Mouse (Mus musculus): ENCODE results near the gene Gzma. TPM values are rescaled to one million over a fixed set of nuclear protein-coding genes. Genes with fewer than 3 reads are reported as not detected.

The Gzma gene
- polyA plus RNA-seq, 1 experiment from 2014 or later, result not detected

- Histone ChIP-seq H3K9me3 (replicated peaks) (no peaks in the 10 kb centered on the region), H3K27ac (no peak overlapping the region), H3K9ac (no peak overlapping the region), H3K4me3 (no peak overlapping the region), H3K36me3 (ENCODE audit: poor library complexity, severe bottlenecking) (no peaks in the 10 kb centered on the region), H3K27me3 (no peaks in the 10 kb centered on the region), H3K4me1 (no peaks in the 10 kb centered on the region), H3K4me2 (no peak overlapping the region)
- WGBS, result 87% methylated on average over 13 of the region's 13 CpGs
- ATAC-seq, result no peak
Observed at GRCm38 (mm10) chr13:113087226-113088017, 13.4 kb downstream of the Gzma start.

DNA sequence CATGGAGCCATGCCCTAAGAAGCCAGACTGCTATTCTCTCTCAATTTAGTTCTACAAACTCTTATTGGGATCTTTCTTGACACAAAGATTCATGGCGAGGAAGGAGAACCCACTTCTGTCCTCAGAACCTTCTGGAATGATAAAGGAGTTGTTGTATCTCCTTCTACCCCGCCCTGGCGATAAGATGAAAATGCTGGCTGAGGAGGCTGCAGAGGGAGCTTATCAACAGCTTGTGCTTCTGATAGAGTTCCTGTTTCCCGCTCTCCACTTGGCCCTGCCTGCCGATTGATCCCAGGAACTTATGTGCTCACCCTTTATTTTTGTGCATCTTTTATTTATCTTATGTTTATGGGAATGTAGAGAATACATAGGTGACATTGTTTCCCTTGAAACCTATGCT lies 16.0 kb downstream of the Gzma start:
- Histone ChIP-seq H3K9me3 (replicated peaks) (no peaks in the 10 kb centered on the region), H3K27me3 (no peaks in the 10 kb centered on the region), H3K27ac (no peak overlapping the region), H3K36me3 (ENCODE audit: poor library complexity, severe bottlenecking) (no peaks in the 10 kb centered on the region), H3K4me3 (no peak overlapping the region), H3K9ac (no peak overlapping the region), H3K4me1 (no peaks in the 10 kb centered on the region), H3K4me2 (no peak overlapping the region)
- no peak for ATAC-seq
- WGBS, result 79% methylated on average over 5 of the region's 5 CpGs

DNA sequence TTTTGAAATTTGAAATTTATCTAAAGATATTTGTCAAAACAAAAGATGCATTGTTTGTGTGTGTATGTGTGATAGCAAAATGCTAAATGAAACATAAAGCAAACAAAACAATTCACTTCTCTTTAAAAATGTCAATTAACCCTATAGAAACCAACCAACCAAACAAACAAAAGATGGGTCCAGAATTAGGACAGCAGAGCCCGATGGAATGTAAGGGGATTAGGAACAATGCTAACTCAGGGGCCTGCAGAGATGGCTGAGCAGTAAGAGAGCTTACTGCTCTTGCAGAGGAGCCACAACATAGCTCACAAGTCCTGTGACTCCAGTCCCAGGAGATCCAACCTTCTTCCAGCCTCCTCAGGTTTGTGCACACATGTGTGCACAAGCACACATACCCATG lies 18.7 kb downstream of the Gzma start:
- 0% methylated on average over 1 of the region's 1 CpGs for WGBS
- Histone ChIP-seq H3K27me3 (no peaks in the 10 kb centered on the region), H3K4me2 (no peak overlapping the region), H3K9ac (no peak overlapping the region), H3K27ac (no peak overlapping the region), H3K4me3 (no peak overlapping the region), H3K4me1 (no peaks in the 10 kb centered on the region), H3K36me3 (ENCODE audit: poor library complexity, severe bottlenecking) (no peaks in the 10 kb centered on the region), H3K9me3 (replicated peaks) (no peaks in the 10 kb centered on the region)
- ATAC-seq, result no peak

- Histone ChIP-seq H3K9ac (no peak overlapping the region), H3K9me3 (replicated peaks) (no peaks in the 10 kb centered on the region), H3K36me3 (ENCODE audit: poor library complexity, severe bottlenecking) (no peaks in the 10 kb centered on the region), H3K27ac (no peak overlapping the region), H3K4me3 (no peak overlapping the region), H3K4me2 (no peak overlapping the region), H3K27me3 (no peaks in the 10 kb centered on the region), H3K4me1 (no peaks in the 10 kb centered on the region)
- 73% methylated on average over 9 of the region's 9 CpGs for WGBS
- ATAC-seq, result no peak
Observed at GRCm38 (mm10) chr13:113079021-113079420, 21.8 kb downstream of the Gzma start.

DNA sequence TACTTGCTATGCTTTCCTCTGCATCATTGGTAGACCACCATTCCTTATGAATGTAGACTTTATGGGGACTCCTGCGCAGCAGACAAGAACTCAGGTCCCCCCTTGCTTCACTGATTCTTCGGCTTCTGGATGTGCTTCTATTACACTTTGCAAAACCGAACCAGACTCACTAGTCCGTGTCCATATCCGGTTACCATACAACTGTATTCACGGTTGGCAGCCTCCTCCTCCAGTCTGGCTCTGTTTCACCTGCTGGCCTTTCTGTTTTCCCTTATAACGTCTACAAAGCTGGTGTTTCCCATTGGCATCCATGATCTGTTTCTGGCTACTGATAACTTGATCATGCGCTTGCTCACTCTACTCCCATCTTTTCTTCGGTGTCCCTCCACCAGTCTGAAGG lies 36.2 kb downstream of the Gzma start:
- Histone ChIP-seq H3K36me3 (ENCODE audit: poor library complexity, severe bottlenecking) (no peaks in the 10 kb centered on the region), H3K4me2 (no peak overlapping the region), H3K27ac (no peak overlapping the region), H3K4me3 (no peak overlapping the region), H3K9me3 (replicated peaks) (no peaks in the 10 kb centered on the region), H3K27me3 (no peaks in the 10 kb centered on the region), H3K9ac (no peak overlapping the region), H3K4me1 (no peaks in the 10 kb centered on the region)
- 88% methylated on average over 9 of the region's 9 CpGs for WGBS
- no peak for ATAC-seq

GRCm38 (mm10) chr13:113061746-113062145 lies 39.0 kb downstream of the Gzma start:
- ATAC-seq, result no peak
- no peak overlapping the region for H3K4me2 ChIP-seq
- no peaks in the 10 kb centered on the region for H3K9me3 ChIP-seq (replicated peaks)
- H3K4me3 ChIP-seq, result no peak overlapping the region
- H3K36me3 ChIP-seq (ENCODE audit: poor library complexity, severe bottlenecking), result no peaks in the 10 kb centered on the region
- H3K9ac ChIP-seq, result no peak overlapping the region
- no peaks in the 10 kb centered on the region for H3K27me3 ChIP-seq
- H3K27ac ChIP-seq, result no peak overlapping the region
- no peaks in the 10 kb centered on the region for H3K4me1 ChIP-seq
- WGBS, result 89% methylated on average over 6 of the region's 6 CpGs

GRCm38 (mm10) chr13:113055826-113056225 lies 45.0 kb downstream of the Gzma start:
- Histone ChIP-seq H3K4me3 (no peak overlapping the region), H3K36me3 (ENCODE audit: poor library complexity, severe bottlenecking) (no peaks in the 10 kb centered on the region), H3K27ac (no peak overlapping the region), H3K9me3 (replicated peaks) (no peaks in the 10 kb centered on the region), H3K4me1 (no peaks in the 10 kb centered on the region), H3K27me3 (no peaks in the 10 kb centered on the region), H3K9ac (no peak overlapping the region), H3K4me2 (no peak overlapping the region)
- WGBS, result 43% methylated on average over 8 of the region's 8 CpGs
- ATAC-seq, result no peak

DNA sequence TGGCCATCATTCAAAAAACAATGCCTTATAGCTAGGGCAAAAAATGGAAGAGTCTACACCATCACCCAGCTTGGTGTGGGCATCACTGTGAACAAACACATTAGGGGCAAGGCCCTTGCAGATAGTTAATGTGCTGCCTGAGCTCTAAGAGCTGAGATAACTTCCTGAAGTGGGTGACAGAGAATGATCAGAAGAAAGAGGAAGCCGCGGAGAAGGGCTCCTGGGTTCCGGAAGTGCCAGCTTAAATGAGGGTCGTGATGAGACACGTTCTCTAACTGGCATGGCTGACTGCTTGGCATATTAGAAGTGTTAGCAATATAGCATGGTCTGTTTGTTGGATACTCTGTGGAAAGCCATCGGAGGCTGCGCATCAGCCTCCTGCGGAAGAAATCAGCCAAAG lies 46.6 kb downstream of the Gzma start:
- Histone ChIP-seq H3K9me3 (replicated peaks) (no peaks in the 10 kb centered on the region), H3K4me3 (no peak overlapping the region), H3K4me1 (no peaks in the 10 kb centered on the region), H3K27ac (no peak overlapping the region), H3K9ac (no peak overlapping the region), H3K4me2 (no peak overlapping the region), H3K27me3 (no peaks in the 10 kb centered on the region), H3K36me3 (ENCODE audit: poor library complexity, severe bottlenecking) (no peaks in the 10 kb centered on the region)
- ATAC-seq, result no peak
- WGBS, result 93% methylated on average over 8 of the region's 8 CpGs

- Histone ChIP-seq H3K27ac (no peak overlapping the region), H3K36me3 (ENCODE audit: poor library complexity, severe bottlenecking) (peaks cover 4% of the 10 kb centered on the region; the same call in 1 of the 2 replicates), H3K4me1 (0 out of 2 replicates have a peak, but pooled peaks cover 5% of the 10 kb centered on the region), H3K27me3 (no peaks in the 10 kb centered on the region), H3K9me3 (replicated peaks) (no peaks in the 10 kb centered on the region), H3K4me2 (no peak overlapping the region), H3K4me3 (no peak overlapping the region), H3K9ac (no peak overlapping the region)
- 71% methylated on average over 3 of the region's 3 CpGs for WGBS
- ATAC-seq, result no peak
Observed at GRCm38 (mm10) chr13:113047647-113048046, 53.1 kb downstream of the Gzma start.

- H3K4me1 ChIP-seq, result 0 out of 2 replicates have a peak, but pooled peaks cover 5% of the 10 kb centered on the region
- no peak overlapping the region; the same call in 1 of the 2 replicates for H3K4me3 ChIP-seq
- no peaks in the 10 kb centered on the region for H3K9me3 ChIP-seq (replicated peaks)
- peaks cover 6% of the 10 kb centered on the region; the same call in 1 of the 2 replicates for H3K36me3 ChIP-seq (ENCODE audit: poor library complexity, severe bottlenecking)
- peak; percentile 63 for ATAC-seq
- no peak overlapping the region for H3K27ac ChIP-seq
- no peak overlapping the region for H3K4me2 ChIP-seq
- H3K9ac ChIP-seq, result no peak overlapping the region
- H3K27me3 ChIP-seq, result no peaks in the 10 kb centered on the region
Observed at GRCm38 (mm10) chr13:113047018-113047417, 53.8 kb downstream of the Gzma start.

GRCm38 (mm10) chr13:113046211-113046883 lies 54.4 kb downstream of the Gzma start, which contains the start of gene Gpx8:
TSS of gene Gpx8 (minus strand) at chr13:113046410.
- peak within 1 kb of the TSS; percentile 65 for H3K4me2 ChIP-seq
- peak within 1 kb of the TSS; percentile 40 for H3K9ac ChIP-seq
- H3K27me3 ChIP-seq, result no peaks in the 10 kb centered on the region
- peaks cover 6% of the 10 kb centered on the region; the same call in 1 of the 2 replicates for H3K36me3 ChIP-seq (ENCODE audit: poor library complexity, severe bottlenecking)
- WGBS, result 6% methylated on average over 21 of the region's 21 CpGs
- 0 out of 2 replicates have a peak, but pooled peaks cover 5% of the 10 kb centered on the region for H3K4me1 ChIP-seq
- peak; percentile 85 for ATAC-seq
- no peaks in the 10 kb centered on the region for H3K9me3 ChIP-seq (replicated peaks)
- H3K4me3 ChIP-seq, result peak within 1 kb of the TSS; percentile 42
- H3K27ac ChIP-seq, result no peak within 1 kb of the TSS

DNA sequence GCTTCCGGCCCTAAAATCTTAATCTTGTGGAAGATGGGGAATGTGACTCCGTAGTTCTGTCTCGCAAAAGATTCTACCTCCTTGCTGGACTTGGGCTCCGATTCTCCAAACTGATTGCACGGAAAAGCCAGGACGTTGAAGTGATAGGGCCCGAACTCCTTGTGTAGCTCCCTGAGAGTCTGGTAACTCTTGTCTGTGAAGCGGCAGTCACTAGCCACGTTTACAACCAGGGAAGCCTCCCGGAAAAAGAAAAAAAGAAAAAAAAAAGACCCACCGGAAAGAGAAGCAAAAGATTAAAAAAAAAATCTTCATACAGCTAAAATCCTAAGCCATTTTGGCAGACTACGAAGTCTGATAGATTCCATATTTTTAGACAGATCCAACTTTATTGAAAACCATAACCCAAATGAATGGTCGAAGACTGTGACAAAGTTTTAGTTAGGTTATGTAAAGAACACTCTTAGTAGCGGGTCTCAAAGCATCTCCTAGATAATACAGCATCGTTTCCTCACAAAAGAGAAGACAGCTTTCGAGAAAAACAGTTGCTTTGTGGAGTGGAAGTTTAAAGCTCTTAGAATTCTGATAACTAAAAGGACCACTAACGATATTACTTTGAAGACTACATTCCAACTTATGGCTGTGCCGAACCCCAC lies 55.2 kb downstream of the Gzma start:
- peak overlapping the region; percentile 40 for H3K9ac ChIP-seq
- peak overlapping the region; percentile 42 for H3K4me3 ChIP-seq
- H3K36me3 ChIP-seq (ENCODE audit: poor library complexity, severe bottlenecking), result peaks cover 6% of the 10 kb centered on the region; the same call in 1 of the 2 replicates
- ATAC-seq, result no peak
- peak overlapping the region; percentile 65 for H3K4me2 ChIP-seq
- 21% methylated on average over 18 of the region's 18 CpGs for WGBS
- 0 out of 2 replicates have a peak, but pooled peaks cover 5% of the 10 kb centered on the region for H3K4me1 ChIP-seq
- H3K27ac ChIP-seq, result no peak overlapping the region
- H3K9me3 ChIP-seq (replicated peaks), result no peaks in the 10 kb centered on the region
- no peaks in the 10 kb centered on the region for H3K27me3 ChIP-seq

Measured in forebrain, embryonic 13.5 days (tissue).